Mouse (Mus musculus): ENCODE data around the gene Amigo2. TPM values are rescaled to one million over a fixed set of nuclear protein-coding genes. Genes with fewer than 3 reads are reported as not detected.

Gene Amigo2
- polyA plus RNA-seq, 1 experiment from 2014 or later: 4.6 TPM

Other genes starting within 250 kb of the Amigo2 start
- 148 and 160 TPM in 2 replicates for gene Slc38a4, start 191.3 kb downstream of the Amigo2 start, polyA plus RNA-seq (2016; fragmentation: Nextera tagmentation; extraction: Ambion mirVana)
- gene Pced1b, start 180 bp downstream of the Amigo2 start, polyA plus RNA-seq (2016; fragmentation: Nextera tagmentation; extraction: Ambion mirVana): 2.3 and 2.4 TPM in 2 replicates

Measured in heart, embryonic 10.5 days (tissue).